Mouse (Mus musculus): ENCODE measurements around the gene Srarp.

Gene Srarp

GRCm38 (mm10) chr4:141456193-141456938, 20.5 kb upstream of the Srarp start:
- DNase-seq = no peak

GRCm38 (mm10) chr4:141455526-141455925, 19.6 kb upstream of the Srarp start:
- DNase-seq = no peak

DNA sequence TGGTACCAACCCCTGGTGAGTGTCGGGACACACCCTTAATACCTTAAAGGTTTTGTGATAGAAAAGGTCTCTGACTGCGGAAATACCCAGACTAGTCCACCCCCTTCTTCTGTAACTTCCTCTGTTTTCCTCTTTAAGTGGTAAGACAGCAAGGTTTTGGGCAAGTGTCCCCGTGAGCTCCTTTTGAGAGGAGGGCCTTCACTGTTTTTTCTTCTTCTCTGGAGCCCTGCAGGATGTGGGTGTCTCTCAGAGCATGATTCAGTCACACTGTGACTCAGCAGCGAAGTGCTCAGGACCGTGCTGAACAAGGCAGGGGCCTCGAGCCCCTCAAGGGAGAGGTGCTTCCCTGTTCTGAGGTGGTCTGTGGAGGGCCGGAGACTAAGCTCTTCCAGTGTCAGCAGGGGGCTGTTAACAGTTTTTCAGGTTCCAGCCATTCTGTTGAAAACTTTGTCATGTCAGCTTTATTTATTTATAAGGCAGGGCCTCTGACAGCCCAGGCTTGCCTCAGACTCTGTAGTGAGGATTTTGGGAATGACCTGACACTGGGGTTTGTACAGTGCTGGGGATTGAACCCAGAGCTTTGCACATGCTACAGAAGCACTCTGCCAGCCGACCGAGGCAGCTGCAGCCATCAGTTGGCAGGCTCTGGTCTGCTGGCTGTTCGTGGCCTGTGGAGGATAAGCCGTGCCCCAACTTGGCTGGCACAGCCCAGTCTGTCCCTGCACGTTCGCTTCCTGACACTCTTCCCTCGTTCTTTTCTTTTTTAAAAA, 18.9 kb upstream of the Srarp start:
- DNase-seq = no peak

- DNase-seq = no peak
These were observed 16.1 kb upstream of the Srarp start for GRCm38 (mm10) chr4:141451916-141452450.

DNA sequence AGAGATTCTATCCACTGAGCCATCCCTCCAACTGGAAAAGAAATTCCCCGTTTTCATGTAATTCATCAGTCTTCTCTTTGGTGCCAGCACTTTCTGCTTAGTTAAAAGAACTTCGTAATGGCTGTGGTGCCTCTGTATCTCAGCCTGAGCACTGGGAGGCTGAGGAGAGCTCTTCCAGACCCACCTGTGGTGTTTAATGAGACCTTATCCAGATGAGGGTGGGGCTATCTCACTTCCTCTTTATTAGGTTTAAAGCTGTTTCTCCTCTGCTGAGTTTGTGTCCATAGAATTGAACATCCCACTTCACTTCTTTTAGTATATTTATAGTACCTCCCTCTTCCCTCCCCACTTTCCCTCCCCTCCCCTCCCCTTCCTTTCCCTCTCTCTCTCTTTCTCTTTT, 15.3 kb upstream of the Srarp start:
- no peak for DNase-seq

DNA sequence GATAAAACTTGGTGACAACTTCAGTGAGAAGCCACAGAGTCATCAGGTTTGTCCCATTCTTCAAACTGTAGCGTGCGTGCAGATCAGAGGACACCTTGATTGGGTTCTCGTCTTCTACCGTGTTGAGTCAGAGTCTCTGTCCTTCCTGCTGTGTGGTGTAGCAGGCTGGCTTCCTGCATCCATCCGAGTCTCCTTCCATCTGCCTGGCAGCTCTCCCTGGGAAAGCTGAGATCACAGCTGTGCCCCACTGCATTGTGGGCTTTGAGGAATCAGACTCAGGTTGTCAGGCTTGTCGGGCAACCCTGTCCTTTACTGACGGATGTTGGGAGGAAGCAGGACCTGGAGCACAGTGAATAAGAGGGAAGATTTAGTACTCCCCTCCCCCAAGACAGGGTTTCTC, 10.3 kb upstream of the Srarp start:
- DNase-seq = no peak

DNA sequence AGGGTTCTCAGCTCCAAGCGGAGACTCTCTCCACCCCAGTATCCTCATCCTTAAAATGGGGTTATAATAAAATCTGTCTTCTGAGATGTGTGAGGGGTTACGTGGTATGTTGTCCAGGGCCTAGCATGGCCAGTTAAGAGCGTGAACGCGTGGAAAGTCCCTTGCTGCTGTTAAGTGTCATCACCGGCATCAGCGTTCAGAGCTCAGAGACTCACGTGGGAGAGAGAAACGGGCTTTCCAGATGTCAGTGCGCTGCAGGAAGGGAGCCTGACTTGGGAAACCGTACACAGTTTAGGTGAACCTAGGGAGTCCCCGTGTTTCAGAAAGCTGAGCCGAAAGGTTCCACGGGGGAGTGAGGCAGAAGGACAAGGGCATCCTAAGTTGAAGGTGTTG, 9.4 kb upstream of the Srarp start:
- no peak for DNase-seq

DNA sequence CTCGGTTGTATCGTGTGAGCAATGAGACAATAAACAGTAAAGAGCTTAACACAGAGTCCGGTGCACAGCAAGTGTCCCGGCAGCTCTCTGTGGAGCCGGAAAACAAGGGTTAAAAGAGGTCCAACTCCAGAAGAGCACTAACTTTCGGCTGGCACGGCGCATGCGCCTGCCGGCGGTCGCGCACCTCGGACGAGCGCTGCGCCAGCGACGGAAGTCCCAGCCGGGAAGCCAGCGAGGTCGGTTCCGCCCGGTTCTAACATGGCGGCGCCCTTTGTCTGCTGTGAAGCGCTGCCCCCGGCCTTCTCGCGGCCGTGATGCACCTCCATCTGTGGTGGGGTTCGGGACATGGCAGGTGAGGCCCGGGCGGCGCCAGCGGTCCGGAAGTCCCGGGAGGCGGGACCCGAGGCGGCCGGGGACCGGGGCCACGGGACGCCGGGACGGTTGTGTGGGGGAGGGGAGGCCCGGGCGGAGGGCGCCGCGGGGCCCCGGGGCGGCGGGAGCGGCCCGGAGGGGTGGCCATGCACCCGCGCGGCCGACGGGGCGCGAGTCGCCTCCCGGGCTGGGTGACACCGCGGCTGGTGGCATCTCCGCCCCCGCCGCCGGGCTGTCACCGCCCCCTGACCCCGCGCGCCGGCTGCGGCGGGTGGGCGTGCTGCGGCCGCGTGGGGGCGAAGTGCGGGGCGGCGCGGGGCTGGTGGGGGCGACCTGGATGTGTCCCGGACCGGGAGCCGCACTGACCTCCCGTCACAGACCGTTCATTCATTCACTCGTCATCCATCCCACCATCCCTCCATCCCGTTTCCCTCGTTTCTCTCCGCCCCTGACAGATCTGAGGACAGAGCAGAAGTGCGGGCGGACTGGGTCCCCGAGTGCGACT, 8.8 kb upstream of the Srarp start, which contains the start of gene Zbtb17:
Zbtb17 (plus strand) TSS at position 204 of the 877 bp plus-strand sequence.
- DNase-seq = peak; percentile 94 to 96

DNA sequence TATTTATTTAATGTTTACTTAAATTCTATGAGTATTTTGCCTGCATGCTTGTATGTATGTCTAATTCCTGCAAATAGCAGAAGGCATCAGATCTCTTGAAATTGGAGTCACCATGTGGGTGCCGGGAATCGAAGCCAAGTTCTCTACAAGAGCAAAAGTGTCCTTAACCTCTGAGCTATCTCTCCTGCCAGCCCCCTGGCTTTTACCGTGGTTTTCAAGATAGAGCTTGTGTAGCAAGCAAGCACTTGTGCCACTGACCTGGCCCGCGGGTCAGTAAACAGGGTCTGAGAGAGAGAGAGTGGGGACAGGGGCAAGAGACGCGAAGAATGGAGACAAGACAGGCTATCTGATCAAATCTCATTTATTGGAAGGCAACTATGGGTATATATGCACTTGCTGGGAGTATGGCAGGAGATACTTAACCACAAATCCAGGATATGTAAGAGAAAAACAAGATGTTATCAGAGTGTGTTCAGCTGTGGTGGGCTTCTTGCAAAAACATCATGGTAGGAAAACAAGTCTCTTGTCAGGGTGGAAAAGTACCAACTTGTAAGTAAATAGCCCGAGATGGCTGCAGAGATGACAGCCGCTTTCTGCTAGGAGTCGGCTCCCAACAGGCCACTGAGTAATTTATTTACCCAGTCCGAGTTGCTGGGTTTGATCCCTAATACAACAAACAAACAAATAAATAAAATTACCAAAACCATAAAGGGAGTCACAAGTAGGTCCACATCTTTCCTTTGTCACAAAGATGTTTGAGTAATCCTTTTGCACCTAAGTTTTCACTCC, 7.9 kb upstream of the Srarp start:
- no peak for DNase-seq

GRCm38 (mm10) chr4:141440877-141441276, 5.0 kb upstream of the Srarp start:
- DNase-seq = peak in 1 of 2 experiments; percentile 59

GRCm38 (mm10) chr4:141439083-141439803, 3.3 kb upstream of the Srarp start:
- peak in 1 of 2 experiments; percentile 56 for DNase-seq

- no peak for DNase-seq
These were observed 2.7 kb downstream of the Srarp start for GRCm38 (mm10) chr4:141433191-141433590.

GRCm38 (mm10) chr4:141432666-141433065, 3.2 kb downstream of the Srarp start:
- no peak for DNase-seq

GRCm38 (mm10) chr4:141430997-141431396, 4.9 kb downstream of the Srarp start:
- peak; percentile 78 to 84 for DNase-seq

- peak; percentile 72 to 80 for DNase-seq
These were observed 6.1 kb downstream of the Srarp start for GRCm38 (mm10) chr4:141429847-141430246.

GRCm38 (mm10) chr4:141429381-141429780, 6.5 kb downstream of the Srarp start:
- no peak for DNase-seq

- DNase-seq = no peak
These were observed 8.0 kb downstream of the Srarp start for GRCm38 (mm10) chr4:141427921-141428320.

DNA sequence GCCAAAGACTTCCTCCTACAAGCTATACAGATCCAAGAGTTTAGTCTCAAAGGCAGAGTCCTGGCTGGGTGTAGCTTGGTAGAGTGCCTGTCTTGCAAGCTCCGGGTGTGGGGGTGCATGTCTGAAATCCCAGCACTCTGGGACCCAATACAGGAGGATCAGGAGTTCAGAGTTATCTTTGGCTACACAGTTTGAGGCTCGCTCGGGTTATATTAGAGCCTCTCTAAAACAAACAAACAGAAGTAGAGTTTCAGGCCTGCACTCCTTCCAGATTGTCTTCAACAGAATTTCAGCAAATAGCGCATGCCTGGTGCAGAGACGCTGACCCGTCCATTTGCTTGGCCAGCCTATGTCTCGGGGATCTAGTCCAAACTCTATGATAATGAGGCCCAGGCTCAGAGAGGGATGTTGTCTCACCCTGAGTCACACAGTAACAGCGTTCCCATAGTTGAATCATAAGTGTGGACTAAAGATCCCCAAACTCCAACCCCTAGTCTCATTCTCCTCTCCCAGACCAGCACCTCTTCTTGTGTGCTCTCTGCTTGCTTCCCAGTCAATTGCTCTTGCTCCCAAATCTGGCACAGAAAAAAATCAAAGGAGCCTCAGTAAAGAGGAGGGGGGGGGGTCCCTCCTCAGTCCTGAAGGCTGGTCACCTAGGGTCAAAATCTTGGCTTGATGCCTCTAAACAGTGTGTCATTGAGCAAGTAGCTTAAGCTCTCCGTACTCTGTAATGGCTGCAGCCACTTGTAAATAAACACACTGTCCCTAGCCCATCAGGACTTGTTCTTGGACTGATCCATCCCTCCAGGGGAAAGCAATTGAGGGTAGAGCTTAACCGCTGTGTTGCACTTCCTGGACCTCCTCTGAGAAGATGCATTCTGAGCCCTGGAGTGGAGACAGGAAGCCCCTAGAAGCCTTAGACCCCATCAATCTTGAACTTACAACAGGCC, 8.8 kb downstream of the Srarp start:
- DNase-seq = no peak

DNA sequence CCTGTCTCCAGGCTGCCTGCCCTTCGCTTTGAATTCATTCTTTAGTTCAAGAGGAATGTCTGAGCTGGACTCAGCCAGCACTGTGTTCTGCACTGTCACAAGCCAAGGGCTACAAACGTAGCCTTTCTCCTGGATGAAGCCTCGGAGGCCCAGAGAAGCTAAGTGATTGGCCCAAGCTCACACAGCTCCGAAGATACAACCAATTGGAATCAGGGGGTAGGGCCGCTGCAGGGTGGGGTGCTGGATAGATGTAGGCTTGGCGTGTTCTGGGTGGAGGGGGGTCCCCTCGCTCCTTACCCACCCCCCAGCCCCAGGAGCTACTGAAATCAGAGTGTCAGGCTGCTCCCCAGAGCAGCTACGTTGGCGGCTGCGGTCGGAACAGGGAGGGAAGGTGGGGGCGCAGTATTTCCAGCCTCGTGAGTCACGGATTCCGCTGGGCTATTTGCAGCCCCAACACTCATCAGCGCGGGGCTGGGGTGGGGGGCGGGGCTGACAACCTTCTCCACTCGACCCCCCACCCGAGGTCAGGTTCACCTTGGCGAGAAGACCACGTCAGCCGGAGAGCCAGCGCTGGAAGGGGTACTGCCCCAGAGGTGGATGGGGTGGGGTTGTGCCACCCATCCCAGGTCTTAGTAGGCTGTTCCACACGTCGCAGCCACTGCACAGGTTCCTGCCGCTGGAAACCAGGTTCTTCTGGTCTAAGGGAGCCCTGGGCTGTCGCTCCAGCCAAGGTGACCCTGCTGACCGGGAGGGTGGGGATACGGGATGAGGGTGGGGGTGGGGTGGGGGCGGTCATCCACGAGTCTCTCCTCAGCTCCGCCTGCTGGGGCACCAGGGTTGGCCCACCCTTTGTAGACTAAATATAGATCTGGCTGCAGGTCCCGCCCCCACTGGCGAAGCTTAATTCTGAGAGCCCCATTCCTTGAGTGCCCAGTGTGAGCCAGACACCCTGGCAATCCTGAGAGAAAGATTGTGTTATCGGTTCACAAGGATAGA, 10.1 kb downstream of the Srarp start:
- DNase-seq = peak; percentile 58 to 74
